Mouse (Mus musculus) embryonic facial prominence, embryonic 11.5 days (tissue): ENCODE measurements around the gene Vwf. TPM values are rescaled to one million over a fixed set of nuclear protein-coding genes. Genes with fewer than 3 reads are reported as not detected.

ENCODE experiments used
- ATAC-seq: fragments of 200-750 bp; cut with Nextera tagmentation; replicated peaks from 2 replicates; pipeline ENCODE4 v1.8.0; 2017; ENCODE audit warnings: low read depth; ENCODE audit not compliant: insufficient number of reproducible peaks, low FRiP score, low TSS enrichment
- DNase-seq: peaks from one replicate; pipeline ENCODE4 v3.0.0-alpha.2; 2015; ENCODE audit warnings: low spot score
- H3K27ac ChIP-seq: fragments of 300-500 bp; sonication (generic); replicated peaks from 2 replicates; pipeline ENCODE4 v1.5.1; 2014; ENCODE audit warnings: mild to moderate bottlenecking, low read depth, low read length, control low read depth
- H3K27me3 ChIP-seq: fragments of 300-500 bp; sonication (generic); 2 replicates; pipeline ENCODE4 v1.6.1; 2014; ENCODE audit warnings: mild to moderate bottlenecking, low read length, moderate library complexity, mixed read lengths; ENCODE audit not compliant: control insufficient read depth, insufficient read depth
- H3K36me3 ChIP-seq: fragments of 300-500 bp; sonication (generic); replicated peaks from 2 replicates; pipeline ENCODE4 v1.6.1; 2014; ENCODE audit warnings: low read depth, mild to moderate bottlenecking, low read length, moderate library complexity, mixed read lengths; ENCODE audit not compliant: control insufficient read depth, insufficient read depth
- H3K4me1 ChIP-seq: fragments of 300-500 bp; sonication (generic); 2 replicates; pipeline ENCODE4 v1.6.1; 2014; ENCODE audit warnings: low read length, mixed read lengths; ENCODE audit not compliant: control insufficient read depth, insufficient read depth
- H3K4me2 ChIP-seq: fragments of 300-500 bp; sonication (generic); 2 replicates; pipeline ENCODE4 v1.6.1; 2014; ENCODE audit warnings: low read depth, mild to moderate bottlenecking, control low read depth, low read length, moderate library complexity
- H3K4me3 ChIP-seq: fragments of 300-500 bp; sonication (generic); 2 replicates; pipeline ENCODE4 v1.5.1; 2014; ENCODE audit warnings: low read depth, low read length, control low read depth
- H3K9ac ChIP-seq: fragments of 300-500 bp; sonication (generic); replicated peaks from 2 replicates; pipeline ENCODE4 v1.6.1; 2014; ENCODE audit warnings: mild to moderate bottlenecking, control low read depth, low read length
- H3K9me3 ChIP-seq: fragments of 300-500 bp; sonication (generic); replicated peaks from 2 replicates; pipeline ENCODE4 v1.6.1; 2016; ENCODE audit warnings: mild to moderate bottlenecking, low read length, inconsistent platforms, mixed read lengths; ENCODE audit not compliant: control insufficient read depth
- WGBS: fragments of 180-500 bp; shearing (Covaris S2); extraction: QIAGEN DNeasy Blood & Tissue Kit; methylation state at CpG from one replicate; pipeline ENCODE4 v1.1.7; 2014; 5-methylcytosine and 5-hydroxymethylcytosine counted together
- polyA plus RNA-seq: library from polyadenylated mRNA; unstranded; fragments of >200 nt; fragmentation: Nextera tagmentation; extraction: Ambion mirVana; gene quantifications from 2 replicates; pipeline ENCODE4 v1.2.1, GENCODE M21; 2014

Vwf gene
- polyA plus RNA-seq, 1 experiment from 2014 or later, result 6.7 TPM

- no peak for ATAC-seq
- WGBS, result 87% methylated on average over 11 of the region's 11 CpGs
- no peak overlapping the region for H3K9ac ChIP-seq
- H3K4me3 ChIP-seq, result no peak overlapping the region
- H3K9me3 ChIP-seq, result no peaks in the 10 kb centered on the region
- no peak overlapping the region for H3K4me2 ChIP-seq
- H3K27ac ChIP-seq, result no peak overlapping the region
- no peaks in the 10 kb centered on the region for H3K36me3 ChIP-seq
- no peaks in the 10 kb centered on the region for H3K27me3 ChIP-seq
- no peaks in the 10 kb centered on the region for H3K4me1 ChIP-seq
- no peak for DNase-seq
Observed at GRCm38 (mm10) chr6:125533104-125533650, 13.4 kb upstream of the Vwf start.

GRCm38 (mm10) chr6:125534990-125535389 lies 11.6 kb upstream of the Vwf start:
- DNase-seq, result no peak
- no peak for ATAC-seq
- WGBS, result 77% methylated on average over 5 of the region's 5 CpGs
- H3K9ac ChIP-seq, result no peak overlapping the region
- H3K4me2 ChIP-seq, result no peak overlapping the region
- no peaks in the 10 kb centered on the region for H3K27me3 ChIP-seq
- H3K4me3 ChIP-seq, result no peak overlapping the region
- H3K27ac ChIP-seq, result no peak overlapping the region
- H3K36me3 ChIP-seq, result no peaks in the 10 kb centered on the region
- H3K9me3 ChIP-seq, result no peaks in the 10 kb centered on the region
- H3K4me1 ChIP-seq, result no peaks in the 10 kb centered on the region

- no peaks in the 10 kb centered on the region for H3K4me1 ChIP-seq
- no peak overlapping the region for H3K9ac ChIP-seq
- H3K36me3 ChIP-seq, result no peaks in the 10 kb centered on the region
- H3K27ac ChIP-seq, result no peak overlapping the region
- no peak overlapping the region for H3K4me2 ChIP-seq
- no peak for DNase-seq
- no peaks in the 10 kb centered on the region for H3K27me3 ChIP-seq
- H3K9me3 ChIP-seq, result no peaks in the 10 kb centered on the region
- WGBS, result 83% methylated on average over 5 of the region's 5 CpGs
- ATAC-seq, result no peak
- no peak overlapping the region for H3K4me3 ChIP-seq
Observed at GRCm38 (mm10) chr6:125538469-125538868, 8.1 kb upstream of the Vwf start.

GRCm38 (mm10) chr6:125539423-125539822 lies 7.2 kb upstream of the Vwf start:
- Histone ChIP-seq H3K9me3 (no peaks in the 10 kb centered on the region), H3K36me3 (no peaks in the 10 kb centered on the region), H3K4me3 (no peak overlapping the region), H3K27ac (no peak overlapping the region), H3K27me3 (no peaks in the 10 kb centered on the region), H3K4me1 (no peaks in the 10 kb centered on the region), H3K9ac (no peak overlapping the region), H3K4me2 (no peak overlapping the region)
- 70% methylated on average over 8 of the region's 8 CpGs for WGBS
- ATAC-seq, result no peak
- DNase-seq, result no peak

- no peak overlapping the region for H3K4me3 ChIP-seq
- no peaks in the 10 kb centered on the region for H3K36me3 ChIP-seq
- H3K9me3 ChIP-seq, result no peaks in the 10 kb centered on the region
- H3K4me2 ChIP-seq, result no peak overlapping the region
- H3K9ac ChIP-seq, result no peak overlapping the region
- no peaks in the 10 kb centered on the region for H3K4me1 ChIP-seq
- H3K27ac ChIP-seq, result no peak overlapping the region
- DNase-seq (no peak), ATAC-seq (no peak)
- WGBS, result 80% methylated on average over 10 of the region's 10 CpGs
- H3K27me3 ChIP-seq, result no peaks in the 10 kb centered on the region
Observed at GRCm38 (mm10) chr6:125540199-125540598, 6.4 kb upstream of the Vwf start.

- WGBS, result 92% methylated on average over 6 of the region's 6 CpGs
- Histone ChIP-seq H3K36me3 (no peaks in the 10 kb centered on the region), H3K4me2 (no peak overlapping the region), H3K27me3 (no peaks in the 10 kb centered on the region), H3K9me3 (no peaks in the 10 kb centered on the region), H3K9ac (no peak overlapping the region), H3K4me3 (no peak overlapping the region), H3K27ac (no peak overlapping the region), H3K4me1 (no peaks in the 10 kb centered on the region)
- no peak for DNase-seq
- ATAC-seq, result no peak
Observed at GRCm38 (mm10) chr6:125540826-125541225, 5.7 kb upstream of the Vwf start.

- H3K36me3 ChIP-seq, result no peaks in the 10 kb centered on the region
- 88% methylated on average over 6 of the region's 6 CpGs for WGBS
- no peaks in the 10 kb centered on the region for H3K27me3 ChIP-seq
- ATAC-seq (no peak), DNase-seq (no peak)
- no peaks in the 10 kb centered on the region for H3K9me3 ChIP-seq
- no peak overlapping the region for H3K9ac ChIP-seq
- H3K27ac ChIP-seq, result no peak overlapping the region
- no peak overlapping the region for H3K4me2 ChIP-seq
- H3K4me1 ChIP-seq, result no peaks in the 10 kb centered on the region
- no peak overlapping the region for H3K4me3 ChIP-seq
Observed at GRCm38 (mm10) chr6:125541296-125541695, 5.3 kb upstream of the Vwf start.

- Histone ChIP-seq H3K9me3 (no peaks in the 10 kb centered on the region), H3K4me3 (no peak overlapping the region), H3K9ac (no peak overlapping the region), H3K36me3 (no peaks in the 10 kb centered on the region), H3K4me1 (no peaks in the 10 kb centered on the region), H3K27ac (no peak overlapping the region), H3K4me2 (no peak overlapping the region), H3K27me3 (no peaks in the 10 kb centered on the region)
- 79% methylated on average over 10 of the region's 10 CpGs for WGBS
- DNase-seq, result no peak
- ATAC-seq, result no peak
Observed at GRCm38 (mm10) chr6:125548406-125548805, 1.8 kb downstream of the Vwf start.
